Mouse (Mus musculus) 416B (cell line): Measurements from ENCODE around the gene Klf4.

Experiments used
- DNase-seq: peaks from one replicate; pipeline ENCODE4 v3.0.0; 2011; ENCODE audit warnings: low read depth

Gene Klf4

GRCm38 (mm10) chr4:55532407-55533195 lies at the start of gene Klf4:
TSS of gene Klf4 (minus strand) at chr4:55532466.
- no peak for DNase-seq

GRCm38 (mm10) chr4:55571432-55571831 lies 39.2 kb upstream of the Klf4 start:
- DNase-seq = no peak

GRCm38 (mm10) chr4:55567986-55568385 lies 35.7 kb upstream of the Klf4 start:
- DNase-seq = no peak

GRCm38 (mm10) chr4:55567575-55567974 lies 35.3 kb upstream of the Klf4 start:
- no peak for DNase-seq

GRCm38 (mm10) chr4:55564317-55564716 lies 32.1 kb upstream of the Klf4 start:
- DNase-seq = no peak

GRCm38 (mm10) chr4:55563050-55563449 lies 30.8 kb upstream of the Klf4 start:
- DNase-seq = no peak

- no peak for DNase-seq
These were observed 29.8 kb upstream of the Klf4 start for GRCm38 (mm10) chr4:55562062-55562461.

GRCm38 (mm10) chr4:55546869-55547268 lies 14.6 kb upstream of the Klf4 start:
- DNase-seq = no peak

GRCm38 (mm10) chr4:55542753-55543152 lies 10.5 kb upstream of the Klf4 start:
- no peak for DNase-seq

- DNase-seq = no peak
These were observed 9.4 kb upstream of the Klf4 start for GRCm38 (mm10) chr4:55541654-55542053.

- no peak for DNase-seq
These were observed 9.0 kb upstream of the Klf4 start for GRCm38 (mm10) chr4:55541221-55541620.

GRCm38 (mm10) chr4:55535012-55535411 lies 2.7 kb upstream of the Klf4 start:
- DNase-seq = no peak

GRCm38 (mm10) chr4:55534510-55534909 lies 2.2 kb upstream of the Klf4 start:
- DNase-seq = no peak

GRCm38 (mm10) chr4:55533803-55534254 lies 1.6 kb upstream of the Klf4 start:
- DNase-seq = no peak

- DNase-seq = no peak
These were observed 1.0 kb upstream of the Klf4 start for GRCm38 (mm10) chr4:55533196-55533802.

GRCm38 (mm10) chr4:55531856-55532406 lies 335 bp downstream of the Klf4 start:
- DNase-seq = no peak

- DNase-seq = no peak
These were observed 990 bp downstream of the Klf4 start for GRCm38 (mm10) chr4:55531096-55531855.

GRCm38 (mm10) chr4:55530731-55531095 lies 1.6 kb downstream of the Klf4 start:
- no peak for DNase-seq

- DNase-seq = no peak
These were observed 2.0 kb downstream of the Klf4 start for GRCm38 (mm10) chr4:55530236-55530635.

- no peak for DNase-seq
These were observed 3.9 kb downstream of the Klf4 start for GRCm38 (mm10) chr4:55528404-55528803.

- DNase-seq = no peak
These were observed 4.3 kb downstream of the Klf4 start for GRCm38 (mm10) chr4:55527931-55528330.

- no peak for DNase-seq
These were observed 5.8 kb downstream of the Klf4 start for GRCm38 (mm10) chr4:55526247-55527115.
